Mouse (Mus musculus) lung, postnatal 4 days (tissue): ENCODE measurements around the gene Tmem253.

Source experiments
- DNase-seq, 2 experiments: peaks; one replicate each; pipeline ENCODE4 v3.0.0; 2021

Tmem253 gene

DNA sequence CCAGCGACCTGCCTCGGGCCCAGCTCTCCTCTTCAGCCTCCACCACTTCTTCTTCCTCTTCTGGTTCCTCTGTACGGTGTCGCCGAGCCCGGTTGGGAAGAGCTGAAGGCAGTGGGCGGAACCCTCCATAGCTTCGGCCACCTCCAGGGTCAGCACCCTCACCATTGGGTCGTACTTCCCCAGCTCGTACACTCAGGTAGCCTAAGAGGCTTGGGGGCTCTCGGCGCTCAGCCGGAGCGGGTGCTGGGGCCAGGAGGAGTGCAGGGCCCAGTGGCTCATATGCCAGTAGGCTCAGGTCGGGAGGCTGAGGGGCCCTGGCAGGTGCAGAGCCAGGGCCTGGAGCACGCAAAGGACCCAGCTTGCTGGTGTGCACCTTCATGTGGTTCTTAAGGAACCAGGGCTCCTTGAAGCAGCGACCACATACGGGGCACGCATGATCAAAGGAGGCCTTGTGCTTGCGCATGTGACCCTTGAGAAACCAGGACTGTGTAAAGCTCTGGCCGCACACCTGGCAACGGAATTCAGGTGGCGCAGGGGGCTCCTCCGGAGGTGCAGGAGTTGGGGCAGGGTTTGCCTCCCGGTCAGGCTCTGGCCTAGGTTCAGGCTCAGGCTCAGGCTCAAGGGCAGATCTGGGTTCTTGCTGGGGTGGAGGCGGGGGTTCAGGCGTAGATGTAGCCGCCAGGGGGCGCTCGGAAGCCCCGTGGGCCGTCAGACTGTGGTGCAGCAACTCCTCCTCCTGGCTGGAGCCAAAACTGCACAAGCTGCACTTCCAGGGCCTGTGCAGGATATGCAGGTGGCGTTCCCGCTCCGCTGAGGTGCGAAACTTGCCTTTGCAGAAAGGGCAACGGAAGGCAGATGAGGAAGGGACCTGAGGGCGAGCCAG lies 6.9 kb upstream of the Tmem253 start:
- peak; percentile 89 to 93 for DNase-seq

DNA sequence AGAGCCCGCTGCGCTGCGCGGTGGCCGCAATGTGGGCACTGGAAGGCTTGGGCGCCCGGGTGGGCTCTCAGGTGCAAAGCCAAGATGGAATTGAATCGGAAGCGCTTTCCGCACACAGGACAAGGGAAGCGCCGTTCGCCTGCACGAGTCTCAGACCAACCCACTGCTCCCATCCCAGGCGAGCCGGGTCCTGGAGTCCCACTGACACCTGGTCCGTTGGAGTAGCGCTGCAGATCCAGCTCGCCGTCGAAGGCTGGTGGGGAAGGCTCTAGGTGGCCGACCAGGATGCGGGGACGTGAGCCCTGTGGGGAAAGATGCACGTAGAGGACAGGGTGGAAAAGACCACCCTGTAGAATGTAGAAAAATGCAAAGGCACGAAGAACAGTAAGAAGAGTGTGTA lies 6.1 kb upstream of the Tmem253 start:
- DNase-seq: no peak

DNA sequence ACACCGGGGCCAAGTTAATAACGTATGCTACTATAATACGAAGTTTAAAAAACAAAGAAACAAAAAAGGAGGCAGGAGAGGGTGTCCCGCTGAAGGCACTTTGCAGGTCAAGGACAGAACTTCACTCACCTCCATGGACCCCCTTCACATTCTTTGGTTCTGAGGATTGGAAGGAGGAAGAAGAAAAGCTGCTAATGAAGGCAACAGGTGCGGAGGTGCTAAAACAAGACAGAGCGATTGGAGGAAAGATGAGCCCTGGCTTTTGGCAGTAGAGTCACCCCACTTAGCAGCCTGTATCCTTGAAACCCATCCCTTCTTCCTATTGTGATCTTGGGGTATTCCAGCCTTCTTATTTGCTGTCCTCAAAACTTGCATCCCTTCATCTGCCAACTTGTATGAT lies 5.6 kb upstream of the Tmem253 start:
- DNase-seq: no peak

DNA sequence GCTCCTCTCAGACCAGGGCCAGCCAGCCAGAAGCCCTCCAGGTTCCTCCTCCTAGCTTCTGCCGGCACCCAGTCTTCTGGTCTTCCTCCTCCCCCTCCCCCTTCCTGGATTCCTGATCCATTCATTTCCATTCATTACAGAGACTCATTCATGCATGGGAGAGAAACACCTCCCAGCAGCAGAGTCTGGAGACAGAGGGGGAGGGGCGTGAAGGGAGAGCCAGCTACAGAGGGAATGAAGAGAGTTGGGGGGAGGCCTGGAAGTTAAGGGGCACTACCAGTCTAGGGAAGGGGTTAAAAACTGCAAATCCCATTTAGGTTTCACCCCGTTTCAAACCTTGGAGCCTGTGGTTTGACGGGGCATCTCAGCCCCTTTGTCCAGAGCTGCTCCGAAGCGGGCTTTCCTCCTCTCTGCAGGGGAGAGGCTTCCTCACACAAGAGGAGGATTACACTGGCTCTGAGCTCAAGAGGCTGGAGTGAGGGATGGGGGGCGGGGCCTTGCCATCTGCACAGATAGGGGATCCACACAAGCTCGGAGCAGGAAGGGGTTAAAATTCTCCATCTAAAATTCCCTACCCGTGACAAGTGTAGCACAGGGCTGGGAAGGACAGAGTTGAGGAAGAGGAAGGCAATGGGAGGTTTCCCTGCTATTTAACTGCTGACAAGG lies 4.9 kb upstream of the Tmem253 start:
- DNase-seq: peak in 1 of 2 experiments; percentile 9

DNA sequence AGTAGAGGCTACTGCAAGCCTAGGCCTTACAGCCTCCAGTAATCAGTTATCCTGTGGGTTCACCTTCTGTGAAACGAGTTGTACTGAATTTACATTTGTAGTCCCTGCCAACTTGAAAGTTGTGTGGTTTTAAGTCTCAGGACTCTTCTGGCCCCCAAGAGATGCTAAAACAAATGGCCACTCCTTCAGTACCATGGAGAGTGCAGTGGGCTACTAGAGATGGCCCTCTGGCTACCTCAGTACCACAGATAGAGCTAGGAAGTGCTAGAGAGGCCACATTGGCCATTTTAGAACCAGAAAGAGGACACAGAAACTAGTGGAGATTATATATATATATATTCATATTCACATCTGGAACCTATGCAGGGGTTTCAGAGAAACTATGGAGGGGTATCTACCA lies 3.8 kb upstream of the Tmem253 start:
- no peak for DNase-seq

DNA sequence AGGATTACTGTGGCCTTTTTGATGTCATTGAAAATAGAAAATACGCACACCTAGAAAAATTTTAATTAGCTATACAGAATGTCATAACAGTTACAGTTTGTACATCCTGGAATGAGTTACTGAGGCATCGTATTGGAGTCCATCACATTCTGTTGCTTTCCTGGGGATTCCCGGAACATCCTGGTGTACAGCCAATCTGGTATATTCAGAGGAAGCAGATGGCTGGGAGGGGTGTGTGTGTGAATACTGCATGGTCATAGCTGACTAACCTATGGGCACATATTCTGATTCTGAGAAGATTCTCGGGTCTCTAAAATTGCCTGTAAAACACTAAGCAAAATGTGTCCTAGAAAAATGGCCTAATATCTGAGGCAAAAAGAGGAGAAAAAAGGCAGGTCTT lies 3.4 kb upstream of the Tmem253 start:
- DNase-seq: no peak

DNA sequence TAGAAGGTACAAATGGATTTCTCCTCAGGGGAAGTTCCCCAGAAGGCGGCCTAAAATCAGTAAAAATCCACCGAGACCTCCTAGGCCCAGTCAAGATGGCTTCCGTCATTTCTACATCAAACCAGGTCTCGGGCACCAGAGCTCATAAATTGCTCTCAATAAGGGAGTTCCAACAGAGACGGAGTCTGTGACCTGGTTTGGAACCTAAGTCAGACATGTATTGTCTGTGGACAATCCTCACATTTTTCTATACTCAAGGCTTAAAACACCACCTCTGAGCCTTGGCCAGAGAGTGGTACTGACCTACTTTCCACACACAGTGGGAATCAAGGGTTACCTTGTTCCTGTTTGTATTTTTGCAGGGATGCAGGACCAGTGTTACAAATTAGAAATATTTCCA lies 2.9 kb upstream of the Tmem253 start:
- DNase-seq: no peak

DNA sequence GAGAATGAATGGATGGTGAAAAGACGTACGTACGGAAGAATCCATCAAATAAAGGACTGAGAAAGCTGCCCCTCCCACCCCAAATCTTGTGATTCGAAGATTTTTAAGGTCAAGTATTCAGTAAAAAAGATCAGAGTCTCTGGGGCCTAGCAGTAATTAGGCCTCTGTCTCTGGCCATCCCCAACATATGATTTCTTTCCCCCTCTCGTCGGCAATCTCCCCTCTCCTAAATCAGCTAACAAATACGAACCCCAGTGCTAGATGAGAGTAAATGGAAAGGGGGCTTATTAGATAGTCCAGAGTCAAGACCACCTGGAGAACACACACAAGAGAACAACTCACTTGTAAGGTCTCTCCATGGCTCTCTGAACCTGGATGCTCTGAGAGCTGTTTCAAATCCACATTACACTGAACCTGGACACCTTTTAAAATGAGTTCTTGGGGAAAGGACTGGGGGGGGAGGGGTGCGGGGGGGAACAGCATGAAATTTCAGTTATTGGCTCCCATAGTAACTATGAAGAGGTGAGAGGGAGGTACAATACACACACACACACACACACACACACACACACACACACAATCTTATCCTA lies 2.3 kb upstream of the Tmem253 start:
- DNase-seq: no peak

DNA sequence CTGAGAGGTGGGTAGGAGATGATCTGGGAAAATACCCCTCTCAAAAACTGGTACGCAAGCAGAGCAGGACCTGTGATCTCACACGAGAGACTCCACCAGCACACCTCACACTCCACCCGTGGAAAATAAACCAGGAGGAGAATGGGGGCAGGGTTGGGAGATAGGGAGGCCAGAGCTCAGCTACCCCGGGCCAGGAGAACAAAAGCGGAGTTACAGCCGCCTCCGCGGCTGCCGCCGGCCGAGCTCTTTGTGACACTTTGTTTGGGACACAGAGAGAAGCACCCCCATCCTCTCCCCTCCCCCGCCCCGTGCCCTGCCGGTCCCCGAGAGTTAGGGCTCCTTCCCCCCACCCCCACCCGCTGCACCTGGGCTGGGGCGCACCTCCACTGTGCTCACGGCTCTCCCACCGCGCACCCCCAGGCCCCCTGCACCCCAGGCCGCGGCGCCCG lies 1.7 kb upstream of the Tmem253 start:
- DNase-seq: peak; percentile 49 to 52

DNA sequence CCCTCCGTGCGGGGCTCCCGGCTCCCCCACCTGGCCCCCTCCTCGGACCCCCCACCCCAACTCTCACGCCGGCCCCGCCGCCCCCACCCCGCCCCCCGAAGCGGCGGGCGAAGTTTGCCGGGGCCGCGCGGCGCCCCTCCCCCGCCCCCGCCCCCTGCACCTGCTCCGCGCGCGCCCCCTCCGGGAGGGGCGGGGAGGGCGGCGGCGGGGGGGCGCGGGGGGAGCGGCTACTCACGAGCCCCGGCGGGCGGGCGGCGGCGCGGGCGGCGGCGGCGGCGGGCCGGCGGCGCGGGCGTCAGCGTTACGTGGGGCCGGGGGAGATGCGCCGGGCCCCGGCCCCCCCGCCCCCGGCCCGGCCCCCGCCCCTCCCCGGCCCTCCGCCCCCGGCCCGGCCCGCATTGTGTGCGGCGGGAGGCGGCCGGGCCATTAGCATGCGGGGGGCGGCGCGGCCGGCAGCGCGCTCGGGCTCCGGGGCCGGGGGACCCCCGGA lies 1.1 kb upstream of the Tmem253 start:
- no peak for DNase-seq

DNA sequence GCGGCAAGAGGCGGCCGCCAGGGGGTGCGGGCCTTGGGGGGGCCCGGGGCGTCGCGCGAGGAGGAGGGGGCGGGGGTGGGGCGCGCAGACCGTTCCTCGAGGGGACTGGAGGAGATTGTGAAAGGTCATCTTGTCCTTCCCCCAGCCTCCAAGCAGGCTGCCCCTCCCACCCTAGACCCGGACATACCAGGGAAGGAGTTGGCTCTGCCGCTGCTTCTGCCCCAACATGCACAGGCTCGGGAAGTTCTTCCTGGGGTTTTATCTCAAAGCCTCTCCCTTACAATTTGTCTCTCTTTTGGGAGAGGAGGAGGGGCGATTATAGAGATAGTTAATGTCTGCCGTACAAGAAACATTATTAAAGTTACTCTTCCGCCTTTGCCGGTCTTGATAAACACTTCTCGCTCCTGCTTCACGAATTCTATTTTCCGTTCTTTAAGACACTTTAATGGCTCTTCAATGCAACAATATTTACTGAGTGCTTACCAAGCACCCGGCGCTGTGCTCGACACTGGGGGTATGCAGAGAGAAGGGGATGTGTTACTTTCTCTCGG lies 622 bp upstream of the Tmem253 start:
- peak; percentile 67 to 76 for DNase-seq

DNA sequence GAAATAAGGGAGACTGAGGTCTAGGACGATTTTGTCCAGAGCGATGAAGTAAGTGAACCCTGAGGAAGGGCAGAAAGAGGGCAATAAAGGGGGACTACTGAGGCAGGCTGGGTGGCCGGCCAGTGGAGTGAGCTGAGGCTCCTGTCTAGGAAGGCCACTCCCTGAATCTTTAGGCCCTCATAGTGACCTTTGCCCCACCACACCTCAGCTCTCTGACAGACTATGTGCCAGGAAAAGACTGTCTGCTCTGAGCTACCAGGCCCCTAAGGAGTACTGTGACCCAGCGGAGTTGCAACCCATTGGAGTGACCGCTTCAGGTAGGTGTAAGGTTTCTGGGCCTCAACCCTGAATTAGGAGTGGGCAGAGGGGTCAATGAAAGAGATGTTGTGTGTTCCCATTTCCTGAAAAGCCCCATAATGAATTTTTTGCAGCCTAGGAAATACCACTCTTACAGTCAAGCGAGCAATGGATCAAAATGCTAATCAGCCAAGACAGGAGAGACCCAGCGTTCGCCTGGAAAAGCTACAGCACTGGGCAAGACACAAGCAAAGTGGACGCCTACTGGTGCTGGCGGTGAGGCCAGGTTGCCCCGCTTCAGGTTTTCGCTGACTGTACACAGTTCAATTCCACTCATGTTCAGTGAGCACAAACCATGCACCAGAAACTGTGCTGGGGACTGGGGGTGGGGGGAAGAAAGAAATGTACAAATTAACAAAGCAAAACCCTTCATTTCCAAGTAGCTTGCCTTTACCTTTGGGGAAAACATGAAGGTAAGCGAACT lies 1.4 kb downstream of the Tmem253 start:
- no peak for DNase-seq

DNA sequence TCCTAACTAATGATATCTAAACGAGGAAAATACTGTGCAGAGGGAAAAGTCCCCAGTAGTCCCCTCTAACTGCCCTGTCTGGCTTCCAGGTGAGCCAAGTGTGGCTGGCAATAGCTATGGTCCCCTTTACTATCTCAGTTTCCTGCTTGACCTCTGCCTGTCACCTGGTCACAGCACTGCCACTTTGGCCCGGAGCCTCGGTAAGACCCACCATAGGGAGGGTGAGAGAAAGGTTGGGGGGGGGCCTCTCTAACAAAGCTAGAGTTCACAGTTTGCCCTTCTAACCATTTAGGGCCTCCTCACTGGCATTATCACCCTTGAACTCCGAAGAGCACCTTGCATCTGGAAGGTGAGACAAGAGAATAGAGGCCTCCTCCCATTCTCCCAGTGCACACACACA lies 2.2 kb downstream of the Tmem253 start:
- DNase-seq: no peak

DNA sequence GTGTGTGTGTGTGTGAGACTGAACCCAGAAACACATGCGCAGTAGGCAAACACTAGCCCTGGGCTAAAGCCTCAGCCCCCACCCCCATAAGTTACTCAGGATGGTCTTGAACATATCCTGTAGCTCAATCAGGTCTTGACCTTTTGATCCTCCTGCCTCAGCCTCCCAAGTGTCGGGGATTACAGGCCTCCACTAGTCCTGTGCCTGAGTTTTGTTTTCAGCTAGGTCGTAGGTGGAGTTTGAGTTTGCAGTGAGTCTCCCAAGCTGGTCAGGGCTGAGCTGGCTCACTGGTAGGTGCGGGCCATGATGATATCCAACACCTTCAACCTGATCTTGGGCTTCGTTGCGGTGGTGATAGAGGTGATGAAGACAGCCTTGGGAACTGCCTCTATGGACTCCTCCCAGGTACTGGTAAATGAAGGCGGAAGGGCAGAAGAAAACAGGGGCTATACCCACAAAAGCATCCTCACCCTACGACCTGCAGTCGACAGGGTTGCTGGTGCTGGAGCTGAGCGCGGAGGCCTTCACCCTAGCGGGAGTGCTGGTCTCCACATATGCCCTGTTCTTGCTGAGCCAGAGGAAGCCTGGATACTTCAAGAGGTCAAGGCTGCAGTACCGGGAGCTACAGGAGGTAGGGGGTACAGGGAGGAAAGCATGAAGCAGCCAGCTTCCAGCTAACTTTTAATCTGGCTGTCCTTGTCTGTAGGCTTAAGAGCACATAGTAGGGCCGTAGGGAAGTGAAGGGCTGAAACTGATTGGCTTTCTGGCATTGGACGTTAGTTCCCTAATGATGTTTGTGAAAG lies 3.0 kb downstream of the Tmem253 start:
- no peak for DNase-seq

DNA sequence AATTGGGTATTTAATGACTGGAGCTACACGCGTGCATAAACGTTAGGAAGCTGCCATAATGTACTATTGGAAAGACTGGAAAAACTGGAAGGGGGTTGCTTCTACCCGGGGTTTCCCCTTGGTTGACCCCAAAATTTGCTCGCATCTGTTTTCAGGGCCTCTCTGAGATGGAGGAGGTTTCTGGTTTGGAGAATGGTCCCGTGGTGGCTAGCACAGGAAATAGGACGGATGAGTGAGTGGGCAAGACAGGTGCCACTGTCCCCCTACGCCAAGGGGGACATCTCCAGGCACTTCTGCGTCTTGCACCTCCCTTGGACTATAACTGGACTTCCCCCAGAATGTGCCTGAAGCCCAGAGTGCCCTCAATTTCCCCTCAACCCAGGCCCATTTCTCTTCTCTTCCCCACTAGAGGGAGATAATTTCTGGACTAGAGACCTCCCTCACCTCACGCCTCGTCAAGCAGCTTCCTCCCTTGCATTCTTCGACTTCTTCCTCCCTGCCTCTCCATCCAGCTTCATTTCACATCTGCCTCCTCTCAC lies 3.7 kb downstream of the Tmem253 start:
- DNase-seq: no peak

DNA sequence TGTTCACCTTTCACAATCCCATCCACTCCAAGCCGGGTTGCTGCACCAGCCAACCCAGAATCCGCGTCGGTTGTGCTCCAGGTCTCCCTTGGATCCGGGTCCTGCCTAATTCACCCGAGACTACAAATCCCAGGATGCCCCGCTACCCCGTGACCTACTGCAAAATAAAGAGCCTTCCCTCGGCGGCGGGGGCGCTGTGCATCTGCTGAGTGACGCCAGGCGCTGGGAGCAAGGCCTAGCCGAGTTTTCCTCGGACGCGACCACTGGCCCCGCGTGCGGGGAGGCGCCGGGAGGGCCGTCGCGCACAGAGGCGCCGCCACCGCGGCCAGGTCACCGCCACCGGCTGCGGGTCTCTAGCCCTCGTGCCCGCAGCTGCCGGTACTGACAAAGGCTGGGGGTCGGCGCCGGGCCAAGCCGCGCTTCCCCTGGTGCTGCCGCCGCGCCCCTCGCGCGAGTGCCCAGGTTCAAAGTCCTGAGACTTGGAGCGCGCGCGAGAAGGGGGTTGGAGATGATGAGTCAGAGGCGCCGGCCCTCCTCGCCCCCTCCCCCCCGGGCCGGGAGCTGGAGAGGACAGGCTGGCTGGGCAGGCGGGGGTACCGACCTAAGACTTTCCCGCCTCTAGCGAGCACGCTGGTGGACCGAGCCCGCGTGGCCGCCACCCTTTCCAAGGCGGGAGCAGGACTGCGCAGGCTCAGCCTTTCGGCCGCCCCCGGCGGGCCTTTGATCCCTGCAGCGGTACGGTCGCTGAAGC lies 4.3 kb downstream of the Tmem253 start:
- DNase-seq: peak; percentile 98 to 99

DNA sequence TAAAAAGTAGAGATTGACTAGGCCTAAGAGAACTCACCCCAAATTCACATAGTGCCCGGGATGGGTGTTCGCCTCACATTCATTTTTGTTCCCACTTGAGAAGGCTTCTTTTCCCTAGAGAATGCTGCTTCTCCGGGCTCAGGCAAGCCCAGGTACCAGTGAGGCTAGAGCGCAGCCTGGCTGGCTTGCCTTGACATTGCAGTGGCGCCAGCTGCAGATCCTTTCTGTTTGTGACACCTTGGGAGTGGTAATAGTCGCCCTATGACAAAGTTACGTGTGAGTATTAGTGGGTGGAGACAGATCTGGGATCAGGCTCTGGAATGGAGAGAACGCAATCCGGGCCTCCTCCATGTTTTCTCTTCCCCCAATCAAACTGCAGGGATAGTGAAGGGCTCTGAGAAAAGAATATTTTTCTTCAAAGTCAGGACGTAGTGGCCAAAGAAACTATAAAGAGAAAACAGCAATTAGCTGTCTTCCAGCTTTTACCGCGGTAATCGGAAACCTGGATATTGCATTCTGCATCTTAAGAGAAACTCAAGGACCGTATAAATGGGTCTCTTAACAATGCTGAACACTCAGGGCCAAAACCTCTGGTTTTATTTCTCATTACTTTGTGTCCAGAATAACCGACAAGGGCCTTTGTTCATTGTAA lies 5.2 kb downstream of the Tmem253 start, which contains the start of gene Zfp219:
Gene Zfp219, minus strand, starts transcription at position 248 of the 652 bp plus-strand sequence.
- peak; percentile 85 to 91 for DNase-seq

DNA sequence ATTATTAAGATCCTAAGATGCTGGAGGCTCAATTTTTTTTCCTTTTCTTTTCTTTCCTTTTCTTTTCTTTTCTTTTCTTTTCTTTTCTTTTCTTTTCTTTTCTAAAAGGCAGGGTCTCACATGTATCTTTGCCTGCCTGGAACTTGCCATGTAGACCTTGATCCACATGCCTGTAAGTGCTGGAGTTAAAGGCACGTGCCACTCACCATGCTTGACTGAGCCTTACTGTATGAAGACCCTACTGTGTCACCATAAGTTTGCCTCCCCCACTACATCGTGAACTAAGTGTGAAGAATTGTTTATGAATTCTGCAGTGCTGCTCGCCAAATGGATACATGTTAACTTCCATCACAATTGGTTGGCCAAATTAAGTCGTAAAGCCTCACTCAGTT lies 5.7 kb downstream of the Tmem253 start:
- DNase-seq: no peak

DNA sequence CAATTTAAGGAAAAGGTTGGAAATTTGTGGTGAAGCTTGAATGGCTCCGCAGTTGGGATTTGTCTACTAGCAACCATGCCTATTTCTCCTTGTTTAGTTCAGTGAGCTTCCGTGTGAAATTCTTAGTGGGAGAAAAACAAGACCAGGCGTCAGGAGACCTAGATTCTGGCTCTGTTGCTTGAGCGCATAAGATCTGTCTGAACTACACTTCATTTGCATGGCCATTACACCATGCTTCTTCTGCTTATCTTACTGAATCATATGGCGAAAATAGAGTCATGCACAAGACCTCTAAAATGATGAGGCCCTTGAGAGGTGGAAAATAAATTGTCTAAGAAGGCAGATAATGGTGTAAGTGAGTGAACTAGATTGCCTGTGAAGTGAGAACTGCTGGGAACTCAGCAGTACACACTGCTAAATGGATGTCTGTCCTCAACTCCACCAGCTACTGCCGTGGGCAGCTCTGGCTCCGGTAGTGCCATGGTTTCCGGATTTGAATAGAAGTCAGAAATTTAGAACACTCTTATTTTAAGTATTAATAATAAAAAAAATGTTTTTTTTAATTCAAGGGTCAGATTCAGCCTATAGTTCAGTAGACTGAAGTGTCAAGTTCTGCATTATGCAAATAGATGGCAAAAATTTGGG lies 6.2 kb downstream of the Tmem253 start:
- DNase-seq: no peak
